Mouse (Mus musculus): ENCODE results near the gene Tbc1d1.
"Not testable (repeated sequence)": the region's sequence is repeated elsewhere in the genome, so short reads cannot be mapped to it uniquely, and the experiment has no call there.

Gene Tbc1d1

GRCm38 (mm10) chr5:64358639-64359584, 202.8 kb downstream of the Tbc1d1 start:
- no peak for DNase-seq (ENCODE audit: low read depth)

GRCm38 (mm10) chr5:64360147-64360875, 204.2 kb downstream of the Tbc1d1 start:
- DNase-seq (ENCODE audit: low read depth) = peak; percentile 38

- not testable (repeated sequence) for DNase-seq (ENCODE audit: low read depth)
Measured at GRCm38 (mm10) chr5:64360876-64361268, 204.8 kb downstream of the Tbc1d1 start.

- DNase-seq (ENCODE audit: low read depth) = no peak
Measured at GRCm38 (mm10) chr5:64363859-64364406, 207.8 kb downstream of the Tbc1d1 start.

- DNase-seq (ENCODE audit: low read depth) = peak; percentile 45
Measured at GRCm38 (mm10) chr5:64364432-64365125, 208.5 kb downstream of the Tbc1d1 start.

GRCm38 (mm10) chr5:64365187-64366066, 209.3 kb downstream of the Tbc1d1 start:
- no peak for DNase-seq (ENCODE audit: low read depth)

- DNase-seq (ENCODE audit: low read depth) = no peak
Measured at GRCm38 (mm10) chr5:64366113-64366512, 210.0 kb downstream of the Tbc1d1 start.

- DNase-seq (ENCODE audit: low read depth) = no peak
Measured at GRCm38 (mm10) chr5:64367426-64367825, 211.3 kb downstream of the Tbc1d1 start.

GRCm38 (mm10) chr5:64371331-64371831, 215.3 kb downstream of the Tbc1d1 start:
- DNase-seq (ENCODE audit: low read depth) = no peak

- DNase-seq (ENCODE audit: low read depth) = no peak
Measured at GRCm38 (mm10) chr5:64372292-64372961, 216.3 kb downstream of the Tbc1d1 start.

GRCm38 (mm10) chr5:64373695-64374094, 217.6 kb downstream of the Tbc1d1 start:
- no peak for DNase-seq (ENCODE audit: low read depth)

- DNase-seq (ENCODE audit: low read depth) = no peak
Measured at GRCm38 (mm10) chr5:64375851-64376250, 219.7 kb downstream of the Tbc1d1 start.

- no peak for DNase-seq (ENCODE audit: low read depth)
Measured at GRCm38 (mm10) chr5:64376466-64376865, 220.4 kb downstream of the Tbc1d1 start.

GRCm38 (mm10) chr5:64377705-64378104, 221.6 kb downstream of the Tbc1d1 start:
- no peak for DNase-seq (ENCODE audit: low read depth)

GRCm38 (mm10) chr5:64378591-64379275, 222.6 kb downstream of the Tbc1d1 start:
- no peak for DNase-seq (ENCODE audit: low read depth)

- no peak for DNase-seq (ENCODE audit: low read depth)
Measured at GRCm38 (mm10) chr5:64379829-64380228, 223.7 kb downstream of the Tbc1d1 start.

GRCm38 (mm10) chr5:64380698-64381375, 224.7 kb downstream of the Tbc1d1 start:
- no peak for DNase-seq (ENCODE audit: low read depth)

- no peak for DNase-seq (ENCODE audit: low read depth)
Measured at GRCm38 (mm10) chr5:64381538-64381937, 225.4 kb downstream of the Tbc1d1 start.

GRCm38 (mm10) chr5:64382451-64383057, 226.4 kb downstream of the Tbc1d1 start:
- DNase-seq (ENCODE audit: low read depth) = peak; percentile 69
